Mouse (Mus musculus): ENCODE data around the gene Mrps18c.
A peak's percentile ranks its signal among the peaks of the same experiment; 100 is the strongest.

The Mrps18c gene

GRCm38 (mm10) chr5:100798165-100798860 is at the start of gene Mrps18c, which contains the start of gene Helq:
Gene Mrps18c (plus strand): TSS chr5:100798627.
Gene Helq (minus strand): TSS chr5:100798598.
- DNase-seq: peak; percentile 96

GRCm38 (mm10) chr5:100750617-100751255 is 47.7 kb upstream of the Mrps18c start:
- DNase-seq: peak; percentile 23

GRCm38 (mm10) chr5:100751655-100752054 is 46.8 kb upstream of the Mrps18c start:
- peak; percentile 86 for DNase-seq

- DNase-seq: peak; percentile 91
Measured at GRCm38 (mm10) chr5:100753407-100753806, 45.0 kb upstream of the Mrps18c start.

- DNase-seq: no peak
Measured at GRCm38 (mm10) chr5:100758121-100758520, 40.3 kb upstream of the Mrps18c start.

GRCm38 (mm10) chr5:100760049-100760663 is 38.3 kb upstream of the Mrps18c start:
- DNase-seq: peak; percentile 14

GRCm38 (mm10) chr5:100761736-100762135 is 36.7 kb upstream of the Mrps18c start:
- DNase-seq: no peak

- DNase-seq: no peak
Measured at GRCm38 (mm10) chr5:100766026-100766425, 32.4 kb upstream of the Mrps18c start.

GRCm38 (mm10) chr5:100771575-100771974 is 26.9 kb upstream of the Mrps18c start:
- DNase-seq: no peak

- DNase-seq: no peak
Measured at GRCm38 (mm10) chr5:100775778-100776404, 22.5 kb upstream of the Mrps18c start.

GRCm38 (mm10) chr5:100776900-100777299 is 21.5 kb upstream of the Mrps18c start:
- DNase-seq: no peak

- no peak for DNase-seq
Measured at GRCm38 (mm10) chr5:100779002-100779401, 19.4 kb upstream of the Mrps18c start.

GRCm38 (mm10) chr5:100787527-100787926 is 10.9 kb upstream of the Mrps18c start:
- no peak for DNase-seq

- DNase-seq: no peak
Measured at GRCm38 (mm10) chr5:100792261-100792660, 6.2 kb upstream of the Mrps18c start.

- no peak for DNase-seq
Measured at GRCm38 (mm10) chr5:100794084-100794483, 4.3 kb upstream of the Mrps18c start.

- DNase-seq: no peak
Measured at GRCm38 (mm10) chr5:100818341-100818740, 19.9 kb downstream of the Mrps18c start.

- DNase-seq: peak; percentile 35
Measured at GRCm38 (mm10) chr5:100819568-100820480, 21.4 kb downstream of the Mrps18c start.

- DNase-seq: peak; percentile 91
Measured at GRCm38 (mm10) chr5:100820483-100821184, 22.2 kb downstream of the Mrps18c start, which contains the start of gene Abraxas1. Gene Abraxas1 (minus strand): TSS chr5:100820965.

GRCm38 (mm10) chr5:100821375-100821774 is 22.9 kb downstream of the Mrps18c start:
- DNase-seq: no peak

- no peak for DNase-seq
Measured at GRCm38 (mm10) chr5:100822826-100823225, 24.4 kb downstream of the Mrps18c start.

GRCm38 (mm10) chr5:100825975-100826374 is 27.5 kb downstream of the Mrps18c start:
- DNase-seq: no peak

GRCm38 (mm10) chr5:100826531-100826930 is 28.1 kb downstream of the Mrps18c start:
- DNase-seq: no peak

Data from retina, postnatal 1 day (tissue).